In genomic region chr10:20625702-20626375, GRCm38 (mm10) we compare ENCODE assay signal across 17 mouse cellular contexts.
DNase-seq lines count a peak whose midpoint lies in the region; ATAC-seq lines count a peak whose summit lies in the region.
"Had no signal": no experiment of that assay in that cellular context is flagged by ENCODE, and none has a peak within 500 bp of the region (broad histone marks: within the 10 kb centered on the region; RNA-seq: fewer than 3 reads in every experiment).

No protein-coding gene starts in this region.

- no peak overlapping the region for H3K4me2 ChIP-seq in liver, embryonic 12.5 days
- H3K4me2 ChIP-seq in liver, embryonic 16.5 days (ENCODE audit: low read depth, low read length), result no peak overlapping the region
- H3K4me2 ChIP-seq: heart, embryonic 12.5 days had no signal

- DNase-seq in R1 (ENCODE audit: low read depth, low spot score), result peak; percentile 10
- peak; percentile 6 for DNase-seq in c-Kit-positive CD71-negative TER-119-negative erythroid progenitor cells, embryonic 14.5 days (ENCODE audit: low read depth)
- DNase-seq in lung, postnatal 4 days, result no peak
- no peak for DNase-seq in spleen, postnatal 10 days (ENCODE audit: low spot score in 2 of 2)
- DNase-seq in left cerebral cortex, adult 8-10 months (ENCODE audit: low spot score in 2 of 2), result no peak
- DNase-seq: adrenal gland, postnatal 10 days; cerebellum, adult 2 months; cerebellum, postnatal 10 days; gastrocnemius, postnatal 14 days had no signal

- H3K4me3 ChIP-seq in liver, embryonic 12.5 days, result no peak overlapping the region
- no peak overlapping the region for H3K4me3 ChIP-seq in liver, embryonic 16.5 days (ENCODE audit: low read depth, low read length)
- H3K4me3 ChIP-seq: embryonic facial prominence, embryonic 10.5 days; heart, embryonic 12.5 days; hindbrain, embryonic 10.5 days had no signal

- H3K4me1 ChIP-seq in liver, embryonic 12.5 days, result peaks cover 6% of the 10 kb centered on the region
- no peaks in the 10 kb centered on the region; the same call in 1 of the 2 replicates for H3K4me1 ChIP-seq in liver, embryonic 16.5 days (ENCODE audit: control insufficient read depth, low read depth, low read length)
- H3K4me1 ChIP-seq: heart, embryonic 12.5 days; hindbrain, embryonic 10.5 days had no signal

- H3K9ac ChIP-seq in liver, embryonic 12.5 days, result no peak overlapping the region
- no peak overlapping the region for H3K9ac ChIP-seq in liver, embryonic 16.5 days (ENCODE audit: low read depth, low read length)
- H3K9ac ChIP-seq: heart, embryonic 12.5 days had no signal

- no peaks in the 10 kb centered on the region for H3K9me3 ChIP-seq in liver, embryonic 12.5 days (replicated peaks)
- H3K9me3 ChIP-seq in liver, embryonic 16.5 days (replicated peaks; ENCODE audit: control insufficient read depth, low read length), result no peaks in the 10 kb centered on the region
- H3K9me3 ChIP-seq: embryonic facial prominence, embryonic 10.5 days; heart, embryonic 12.5 days; hindbrain, embryonic 10.5 days had no signal

- no peaks in the 10 kb centered on the region for H3K36me3 ChIP-seq in liver, embryonic 12.5 days
- H3K36me3 ChIP-seq in liver, embryonic 16.5 days (ENCODE audit: control insufficient read depth, insufficient read depth), result no peaks in the 10 kb centered on the region
- H3K36me3 ChIP-seq: embryonic facial prominence, embryonic 10.5 days; hindbrain, embryonic 10.5 days had no signal

- H3K27ac ChIP-seq in liver, embryonic 12.5 days, result no peak overlapping the region
- H3K27ac ChIP-seq in liver, embryonic 16.5 days (ENCODE audit: low read length), result no peak overlapping the region
- H3K27ac ChIP-seq: embryonic facial prominence, embryonic 10.5 days; hindbrain, embryonic 10.5 days had no signal

- 0 out of 2 replicates have a peak, but pooled peaks cover 3% of the 10 kb centered on the region for H3K27me3 ChIP-seq in liver, embryonic 12.5 days (replicated peaks)
- no peaks in the 10 kb centered on the region for H3K27me3 ChIP-seq in liver, embryonic 16.5 days (ENCODE audit: control insufficient read depth, insufficient read depth, low read depth, low read length)
- H3K27me3 ChIP-seq: heart, embryonic 12.5 days had no signal

- WGBS in liver, embryonic 12.5 days (ENCODE audit: insufficient replicate concordance), result 55% methylated on average over 16 of the region's 16 CpGs
- 59% methylated on average over 16 of the region's 16 CpGs for WGBS in liver, embryonic 16.5 days (ENCODE audit: insufficient replicate concordance)

- ATAC-seq in liver, embryonic 12.5 days, result peak; percentile 87
- ATAC-seq in liver, embryonic 16.5 days (ENCODE audit: low read depth), result 0 out of 2 replicates have a peak, but pooled peaks have one; percentile 30
- ATAC-seq: forebrain, embryonic 14.5 days; hindbrain, embryonic 16.5 days; inflammation-experienced regulatory T-cells, adult 6 months had no signal

Comparison
In these comparisons a context has a peak if more than half of its experiments do, and no peak if none do; other contexts are left out.
1. DNase-seq: peak in R1 (single experiment) and c-Kit-positive CD71-negative TER-119-negative erythroid progenitor cells, embryonic 14.5 days (single experiment); none in lung, postnatal 4 days (0 of 2), spleen, postnatal 10 days (0 of 2) and left cerebral cortex, adult 8-10 months (0 of 2).